Mouse (Mus musculus) hindlimb bud, embryonic 11.5 days (tissue): Measurements from ENCODE around the gene Lrrc56.

Source experiments
- DNase-seq: peaks from one replicate; pipeline ENCODE4 v3.0.0-alpha.2; 2012; ENCODE audit warnings: low read depth, low spot score; ENCODE audit errors: extremely low spot score

Lrrc56 gene

DNA sequence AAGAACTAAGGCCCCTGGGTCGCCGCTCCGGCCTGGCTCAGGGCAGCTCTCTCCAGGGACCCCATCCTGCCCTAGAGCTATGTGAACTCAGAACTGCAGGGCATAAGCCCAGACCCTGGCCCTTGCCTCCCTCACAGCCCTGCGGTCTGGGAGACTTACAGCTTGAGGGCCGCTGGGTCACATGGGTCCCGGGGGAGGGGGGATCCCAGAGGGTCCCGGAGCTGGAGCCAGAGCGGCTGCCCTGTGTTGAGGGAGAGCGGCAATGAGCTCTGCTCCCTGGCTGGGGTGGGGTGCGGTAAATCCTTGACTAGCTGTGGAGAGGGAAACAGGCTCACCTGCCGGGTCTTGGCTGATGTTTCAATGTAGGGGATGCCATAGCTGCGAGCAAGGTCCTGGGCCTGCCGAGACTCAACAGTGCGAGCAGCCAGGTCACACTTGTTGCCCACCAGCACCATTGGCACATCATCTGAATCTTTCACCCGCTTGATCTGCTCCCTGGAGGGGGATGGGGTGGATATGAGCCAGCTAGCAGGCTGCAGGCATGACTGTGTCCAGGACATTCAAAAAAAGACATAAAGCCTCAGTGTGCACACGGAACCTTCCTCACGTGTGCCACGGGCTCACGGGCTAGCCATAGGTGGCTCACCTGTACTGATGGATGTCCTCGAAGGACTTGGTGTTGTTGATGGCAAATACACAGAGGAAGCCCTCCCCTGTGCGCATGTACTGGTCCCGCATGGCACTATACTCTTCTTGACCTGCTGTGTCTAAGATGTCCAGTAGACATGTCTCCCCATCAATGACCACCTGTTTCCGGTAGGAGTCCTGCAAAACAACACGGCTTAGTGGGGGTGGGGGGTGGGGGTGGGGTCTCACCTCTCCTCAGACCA is 1.9 kb upstream of the Lrrc56 start:
- no peak for DNase-seq

DNA sequence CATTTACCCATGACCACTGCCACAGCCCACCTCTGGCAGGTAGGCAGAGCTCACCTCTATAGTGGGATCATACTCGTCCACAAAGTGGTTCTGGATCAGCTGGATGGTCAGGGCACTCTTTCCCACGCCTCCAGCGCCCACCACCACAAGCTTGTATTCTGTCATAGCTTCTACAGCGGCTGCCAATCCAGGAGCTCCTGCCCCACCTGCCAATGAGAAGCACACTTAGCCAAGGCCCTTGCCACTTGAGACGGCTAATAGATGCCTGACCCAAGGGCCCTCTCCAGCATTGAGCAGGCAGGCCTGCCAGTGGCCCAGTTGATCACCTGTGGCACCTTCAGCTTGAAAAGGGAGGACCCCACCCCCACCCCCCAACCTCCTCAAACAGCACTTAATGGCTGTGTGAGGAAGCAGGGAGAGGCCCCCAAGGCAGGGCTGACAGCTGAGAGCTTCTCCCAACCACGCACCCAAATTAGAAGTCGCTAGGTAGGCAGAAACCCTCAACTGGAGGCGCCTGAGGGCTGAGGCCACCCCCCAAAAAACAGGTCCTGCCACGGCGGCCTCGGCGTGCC is 1.1 kb upstream of the Lrrc56 start:
- DNase-seq = no peak

DNA sequence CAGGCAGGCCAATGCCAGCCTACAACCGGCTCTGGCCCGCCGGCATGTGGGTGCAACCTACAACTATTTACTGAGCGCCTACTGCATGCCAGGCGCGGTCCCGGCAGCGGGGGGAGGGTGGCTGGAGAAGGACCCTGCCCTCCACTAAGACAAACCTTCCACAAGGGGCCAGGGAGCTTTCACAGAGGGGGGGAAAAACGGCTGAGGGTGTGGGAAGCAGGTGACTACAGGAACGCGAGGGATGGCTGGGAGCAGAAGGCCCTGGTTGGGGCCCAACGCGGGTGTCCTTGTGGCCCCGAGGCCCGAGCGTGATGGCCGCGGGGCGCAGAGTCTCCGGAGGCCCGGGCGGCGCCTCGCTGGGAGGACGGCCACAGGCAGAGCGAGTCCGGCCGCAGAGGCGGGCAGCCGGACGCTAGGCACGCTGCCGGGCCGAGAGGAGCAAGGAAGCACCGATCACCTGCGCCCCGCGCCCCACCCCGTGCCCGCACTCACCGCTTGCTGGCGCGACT is 555 bp upstream of the Lrrc56 start:
- DNase-seq = no peak

DNA sequence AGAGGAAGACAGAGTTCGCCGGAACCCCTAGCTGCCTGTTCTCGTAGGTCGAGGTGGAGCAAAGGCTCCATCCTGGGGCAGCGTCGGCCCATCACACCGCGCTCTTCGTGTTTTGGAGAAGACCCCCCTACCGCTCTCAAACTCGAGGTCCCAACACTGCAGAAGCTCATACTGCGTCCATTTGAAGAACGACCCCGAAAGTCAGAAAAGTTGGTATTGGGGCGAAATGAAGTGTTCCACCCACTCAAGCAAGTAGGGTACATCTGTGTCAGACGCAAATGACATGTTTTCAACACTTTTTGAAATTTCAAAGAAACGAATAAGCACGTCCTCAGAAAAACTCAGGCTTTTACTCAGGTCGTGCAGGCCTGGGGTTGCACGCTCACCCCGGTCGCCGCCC is 452 bp downstream of the Lrrc56 start:
- no peak for DNase-seq

DNA sequence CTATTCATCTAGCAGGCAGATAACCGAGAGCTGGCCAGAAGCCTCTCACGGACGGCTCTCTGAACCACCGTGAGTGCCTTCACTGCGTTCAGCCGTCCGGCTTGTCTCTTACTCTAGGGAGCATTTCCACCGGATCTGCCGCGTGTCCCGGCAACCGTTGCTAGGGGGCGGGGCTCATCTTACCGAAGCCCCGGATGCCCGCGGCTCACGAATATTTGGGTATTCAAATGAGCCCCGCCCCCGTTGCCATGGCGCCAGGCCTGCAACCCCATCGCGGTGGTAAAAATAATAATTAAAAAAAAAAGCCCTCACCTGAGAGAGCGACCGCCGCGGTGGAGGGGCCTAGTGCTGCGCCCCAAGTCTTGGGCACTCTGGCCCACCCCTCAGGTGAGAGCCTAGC is 873 bp downstream of the Lrrc56 start:
- no peak for DNase-seq

DNA sequence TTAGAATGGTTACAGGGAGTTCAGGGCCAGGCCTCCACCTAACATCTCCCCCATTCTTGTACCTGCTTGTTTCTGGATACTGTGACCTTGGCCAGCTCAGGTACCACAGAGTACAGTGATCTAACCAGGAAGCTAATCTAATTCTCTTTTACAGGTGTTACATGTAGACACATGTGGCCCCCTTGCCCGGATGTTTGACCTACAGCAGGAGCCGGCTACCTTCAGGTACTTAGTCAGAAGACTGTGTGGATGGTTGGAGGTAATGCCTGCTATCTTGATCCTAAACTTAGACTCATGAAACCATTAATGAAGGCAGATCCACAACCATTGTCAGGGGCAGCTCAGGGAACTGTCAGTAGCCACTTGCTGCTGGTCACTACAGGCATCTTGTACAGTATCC is 1.8 kb downstream of the Lrrc56 start:
- DNase-seq = no peak

DNA sequence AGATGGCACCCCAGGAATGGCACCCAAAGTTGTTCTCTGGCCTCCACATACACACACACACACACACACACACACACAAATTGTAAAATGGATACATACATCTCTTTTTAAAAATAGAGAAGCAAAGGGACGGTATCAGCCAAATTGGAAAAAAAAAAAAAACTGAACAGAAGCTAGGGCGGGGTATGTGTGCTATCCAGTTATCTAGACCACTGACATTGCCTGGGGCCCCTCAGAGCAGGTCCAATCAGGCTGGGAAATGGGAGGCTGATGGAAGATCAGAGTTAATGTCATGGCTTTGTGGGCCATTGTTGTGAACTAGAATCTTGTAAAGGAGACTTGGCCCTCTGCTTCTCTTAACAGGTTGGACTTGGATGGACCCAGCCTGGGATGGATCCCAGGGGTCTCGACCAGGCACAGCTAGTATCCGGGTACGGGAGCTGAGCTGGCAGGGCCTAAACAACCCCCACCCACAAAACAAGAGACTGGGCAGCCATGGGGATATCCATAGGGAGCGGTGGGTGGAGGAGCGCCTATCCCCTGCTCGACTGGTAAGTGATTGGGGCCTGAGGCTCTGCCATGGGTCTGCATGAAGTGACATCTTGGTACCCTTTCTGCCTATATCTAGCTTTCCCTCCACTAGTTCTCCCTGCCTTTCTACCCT is 2.8 kb downstream of the Lrrc56 start:
- DNase-seq = no peak

DNA sequence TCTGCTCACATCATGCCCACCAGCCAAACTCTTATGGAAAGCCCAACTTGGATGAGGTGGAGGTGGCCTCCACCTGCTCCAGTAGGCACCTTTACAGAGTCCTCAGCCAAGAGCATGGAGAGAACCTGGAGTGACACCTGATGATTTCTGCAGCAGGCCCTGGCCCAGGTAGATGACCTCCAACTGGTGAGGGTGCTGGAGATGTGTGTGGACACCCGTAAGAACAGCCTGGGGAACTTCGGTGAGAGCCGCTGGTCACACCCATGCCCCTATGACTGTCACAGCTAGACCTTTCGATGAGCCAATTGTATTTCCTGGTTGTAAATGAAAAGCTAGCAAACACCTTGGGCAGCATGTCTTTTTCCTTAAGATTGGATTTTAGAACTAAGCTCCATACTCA is 4.2 kb downstream of the Lrrc56 start:
- DNase-seq = no peak

DNA sequence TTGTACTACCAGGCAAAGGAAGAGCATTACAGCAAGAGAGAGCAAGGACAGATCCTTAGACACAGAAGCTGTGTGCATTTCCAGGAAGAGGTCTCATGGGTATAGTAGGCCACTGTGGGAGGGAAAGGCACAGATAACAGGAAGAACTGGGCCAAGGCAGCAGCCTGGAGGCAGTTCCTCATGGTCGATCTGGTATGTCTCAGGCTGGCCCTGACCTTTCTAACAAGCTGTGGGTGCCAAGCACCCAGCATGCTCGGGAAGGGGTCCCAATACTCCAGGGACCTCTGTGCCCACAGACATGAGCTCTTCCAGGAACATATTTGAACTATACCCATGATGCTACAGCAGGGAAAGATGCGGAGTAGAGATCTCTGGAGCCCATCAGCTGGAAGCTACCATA is 10.6 kb downstream of the Lrrc56 start:
- no peak for DNase-seq

DNA sequence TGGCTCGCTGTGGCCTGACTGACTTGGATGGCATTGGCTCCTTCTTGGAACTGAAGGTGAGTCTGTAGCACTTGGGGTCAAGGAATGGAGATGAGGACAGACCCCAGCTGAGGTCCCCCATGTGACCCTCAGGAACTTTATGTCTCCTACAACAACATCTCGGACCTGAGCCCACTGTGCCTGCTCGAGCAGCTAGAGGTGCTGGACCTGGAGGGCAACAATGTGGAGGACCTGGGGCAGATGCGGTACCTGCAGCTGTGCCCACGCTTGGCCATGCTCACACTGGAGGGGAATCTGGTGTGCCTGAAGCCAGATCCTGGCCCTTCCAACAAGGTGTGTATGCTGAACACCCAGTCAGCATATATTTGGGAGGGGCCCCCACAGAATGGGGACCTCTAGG is 11.5 kb downstream of the Lrrc56 start:
- no peak for DNase-seq

DNA sequence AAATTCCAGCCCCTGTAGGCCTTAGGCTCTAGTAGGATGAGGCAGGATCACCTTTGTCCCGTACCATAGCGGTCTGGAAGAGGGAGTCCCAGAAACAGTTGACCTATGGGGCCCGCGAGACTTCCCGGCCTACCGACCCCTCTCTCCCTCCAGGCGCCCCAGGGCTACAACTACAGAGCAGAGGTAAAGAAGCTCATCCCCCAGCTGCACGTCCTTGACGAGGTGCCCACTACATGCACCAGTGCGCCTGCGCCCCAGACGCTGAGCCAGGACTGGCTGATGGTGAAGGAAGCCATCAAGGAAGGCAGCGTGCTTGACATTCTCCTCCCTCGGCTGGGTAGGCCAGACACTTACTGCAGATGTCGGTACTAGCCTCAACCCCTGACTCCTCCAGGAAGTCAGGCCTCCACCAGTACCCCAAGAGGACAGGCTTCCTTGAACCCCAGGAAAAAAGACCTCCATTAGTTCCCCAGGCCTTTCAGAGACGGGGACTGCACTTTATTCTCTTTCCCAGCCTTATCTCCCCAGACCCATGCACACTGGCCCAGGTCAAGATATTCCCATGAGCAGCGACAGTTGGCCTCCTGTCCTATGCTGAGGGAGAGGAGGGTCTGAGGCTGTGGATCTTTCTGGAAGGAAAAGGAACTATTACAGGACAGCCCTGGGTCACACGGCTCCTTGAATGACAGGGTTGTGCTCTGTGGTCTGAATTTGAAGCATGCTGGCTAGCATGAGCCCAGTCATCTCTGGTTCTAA is 12.4 kb downstream of the Lrrc56 start:
- DNase-seq = no peak

DNA sequence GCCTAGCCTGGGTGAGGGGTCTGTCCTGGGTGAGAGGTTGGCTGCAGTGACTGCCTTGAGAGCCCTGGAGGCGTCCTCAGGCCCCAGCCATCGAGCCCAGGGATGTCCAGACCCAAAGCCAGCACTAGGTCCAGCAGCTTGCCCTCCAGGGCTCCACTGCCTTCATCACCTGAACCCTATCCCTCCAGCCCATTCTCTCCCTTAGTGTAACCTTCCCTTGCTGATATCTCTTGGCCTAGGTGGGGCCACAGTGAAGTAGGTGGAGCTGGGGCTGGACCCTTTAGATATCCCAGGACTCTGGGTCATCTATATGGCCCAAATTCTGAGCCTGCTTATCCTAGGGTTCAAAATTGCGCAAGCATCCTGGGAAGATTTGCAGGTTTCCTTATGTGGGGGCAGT is 15.6 kb downstream of the Lrrc56 start:
- no peak for DNase-seq

DNA sequence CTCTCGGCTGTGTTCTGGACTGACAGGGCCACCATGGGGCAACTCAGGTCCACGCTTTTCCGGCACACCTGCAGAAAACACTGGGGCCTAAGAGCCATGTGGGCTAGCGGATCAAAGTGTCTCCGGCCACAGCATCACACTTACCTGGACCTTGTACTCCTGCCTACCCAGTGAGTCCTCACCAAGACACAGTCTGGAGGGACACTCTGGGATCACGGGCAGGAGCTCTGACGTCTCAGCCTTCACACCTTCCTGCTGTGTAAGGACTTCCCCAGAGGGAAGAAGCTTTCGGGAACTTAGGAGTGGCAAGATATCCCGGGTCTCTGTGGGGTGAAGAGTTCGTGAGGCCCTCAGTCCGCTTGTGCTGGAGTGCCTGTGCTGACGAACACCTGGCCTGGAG is 16.2 kb downstream of the Lrrc56 start:
- no peak for DNase-seq

DNA sequence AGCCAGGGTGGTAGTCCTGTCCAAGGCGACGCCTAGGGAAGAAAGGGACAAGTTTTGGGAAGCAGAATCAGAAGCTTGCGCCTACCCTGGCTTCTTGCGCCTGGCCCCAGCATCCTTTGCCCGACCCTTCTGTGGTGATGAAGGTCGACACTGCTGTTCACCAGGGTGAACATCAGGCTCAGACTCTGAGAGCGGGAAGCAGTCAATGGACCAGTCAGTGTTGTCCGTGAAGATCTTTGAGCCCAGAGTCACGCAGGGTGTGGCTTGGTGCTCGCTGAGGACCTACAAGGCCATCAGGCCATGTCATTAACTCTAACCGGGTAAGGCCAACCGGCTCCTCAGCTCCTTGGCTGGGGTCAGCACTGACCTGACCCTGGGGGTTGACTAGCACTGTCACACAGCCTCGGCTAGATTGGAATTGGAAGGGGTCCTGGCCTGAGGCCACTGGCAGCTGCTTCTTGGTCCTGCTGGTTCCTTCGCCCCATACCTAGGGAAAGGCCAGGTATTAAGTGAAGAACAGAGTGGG is 16.7 kb downstream of the Lrrc56 start:
- no peak for DNase-seq

DNA sequence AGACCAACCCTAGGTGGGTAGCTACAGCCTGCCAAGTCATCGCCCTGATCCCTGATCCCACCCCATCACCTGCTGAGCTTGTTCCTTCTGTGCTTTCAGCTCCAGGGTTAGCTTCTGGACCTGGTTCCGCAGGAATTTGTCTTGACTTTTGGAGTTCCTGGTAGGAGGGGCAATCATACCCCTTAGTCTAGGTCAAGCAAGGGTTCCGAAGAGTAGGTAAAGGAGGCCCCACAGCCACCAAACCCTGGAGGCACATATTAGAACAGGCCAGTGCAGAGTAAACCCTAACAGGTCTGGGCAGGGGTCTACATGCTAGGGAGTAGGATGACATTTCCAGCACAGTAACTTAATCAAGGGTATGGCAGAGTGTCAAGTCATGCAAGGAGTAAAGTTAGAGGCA is 19.2 kb downstream of the Lrrc56 start:
- no peak for DNase-seq

DNA sequence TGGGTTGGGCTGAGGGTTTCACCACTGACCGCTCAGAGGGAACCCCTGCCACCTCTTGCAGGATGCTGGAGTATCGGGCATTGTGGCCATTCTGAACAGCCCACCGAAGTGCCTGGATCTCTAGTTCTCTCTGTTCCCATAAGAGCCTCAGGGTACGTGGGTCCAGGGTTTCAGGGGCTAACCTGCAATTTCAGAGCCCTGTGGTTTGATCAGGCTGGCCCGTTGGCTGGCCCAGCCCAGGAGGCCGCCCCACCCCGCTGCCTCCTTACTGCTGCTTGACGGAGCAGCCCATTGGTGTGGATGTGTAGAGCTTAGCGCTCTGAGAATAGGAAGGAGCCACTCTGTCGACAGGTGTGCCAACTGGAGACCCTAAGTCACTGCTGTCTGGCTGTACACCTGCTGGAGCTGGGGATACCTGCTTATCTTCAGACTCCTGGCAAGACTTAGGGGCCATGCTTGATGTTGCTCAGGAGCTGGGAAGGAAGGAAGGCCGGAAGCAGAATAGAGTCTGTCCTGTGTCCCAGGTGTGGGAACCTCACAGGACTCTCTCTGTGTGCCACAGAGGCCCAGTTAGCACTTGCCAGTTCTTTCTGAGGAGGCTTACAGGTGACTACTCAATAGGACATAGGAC is 19.8 kb downstream of the Lrrc56 start, which contains the start of gene Lmntd2:
Lmntd2 (minus strand) TSS at position 476 of the 631 bp plus-strand sequence.
- no peak for DNase-seq

DNA sequence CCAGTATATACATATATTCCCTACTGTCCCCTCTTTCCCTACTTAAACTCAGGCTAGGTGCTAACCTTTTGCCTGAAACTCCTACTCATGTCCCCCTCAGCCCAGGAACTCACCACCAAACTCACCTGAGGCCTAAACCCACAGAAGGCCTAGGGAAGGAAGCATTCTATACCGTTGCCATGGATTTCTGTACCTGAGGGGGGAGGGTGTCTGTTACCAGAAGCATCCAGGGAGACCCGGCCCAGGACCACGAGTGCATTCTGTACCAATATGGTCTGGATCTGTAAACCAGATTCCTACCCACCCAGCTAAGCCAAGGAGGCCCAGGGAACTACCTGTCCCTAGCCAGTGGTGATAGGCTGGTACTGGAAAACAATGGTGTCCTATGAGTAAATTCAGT is 20.4 kb downstream of the Lrrc56 start:
- no peak for DNase-seq

DNA sequence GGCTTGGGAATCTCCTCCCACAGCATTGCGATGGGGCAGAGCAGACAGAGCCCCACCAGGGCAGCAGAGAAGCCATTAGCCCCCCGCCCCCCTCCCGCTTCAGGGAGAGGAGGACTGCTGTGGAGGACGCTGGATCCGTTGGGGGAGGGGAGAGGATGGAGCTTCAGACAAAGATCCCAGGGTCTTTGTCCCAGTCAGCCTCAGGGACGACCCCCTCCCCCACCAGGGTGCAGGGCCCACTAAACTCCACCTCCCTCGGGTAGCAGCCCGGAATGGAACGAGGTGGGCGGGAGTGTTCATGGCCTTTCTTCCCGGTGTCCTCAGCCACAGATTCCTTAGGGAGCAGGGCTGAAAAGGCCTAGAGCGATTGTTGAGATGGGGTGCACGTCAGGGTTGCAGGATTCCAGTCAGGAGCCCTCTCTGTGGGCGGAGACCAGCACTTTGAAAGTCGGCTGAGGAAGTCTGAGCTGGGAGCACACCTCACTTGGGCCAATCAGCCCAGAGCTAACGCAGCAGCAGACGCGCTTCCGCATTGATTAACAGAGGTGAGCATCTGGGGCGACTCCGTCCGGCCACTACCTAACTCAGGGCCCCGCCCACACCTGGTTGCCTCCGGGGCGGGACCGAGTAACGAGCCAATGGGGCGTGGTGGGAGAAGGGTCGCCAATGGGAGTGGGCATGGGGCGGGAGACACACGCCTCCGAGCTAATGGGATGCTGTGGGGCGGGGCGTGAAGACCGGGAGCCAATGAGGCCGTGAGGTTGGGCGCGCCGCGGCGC is 21.3 kb downstream of the Lrrc56 start, which contains the start of gene Rassf7:
Rassf7 (plus strand) TSS at position 760 of the 779 bp plus-strand sequence.
- peak; percentile 75 for DNase-seq

DNA sequence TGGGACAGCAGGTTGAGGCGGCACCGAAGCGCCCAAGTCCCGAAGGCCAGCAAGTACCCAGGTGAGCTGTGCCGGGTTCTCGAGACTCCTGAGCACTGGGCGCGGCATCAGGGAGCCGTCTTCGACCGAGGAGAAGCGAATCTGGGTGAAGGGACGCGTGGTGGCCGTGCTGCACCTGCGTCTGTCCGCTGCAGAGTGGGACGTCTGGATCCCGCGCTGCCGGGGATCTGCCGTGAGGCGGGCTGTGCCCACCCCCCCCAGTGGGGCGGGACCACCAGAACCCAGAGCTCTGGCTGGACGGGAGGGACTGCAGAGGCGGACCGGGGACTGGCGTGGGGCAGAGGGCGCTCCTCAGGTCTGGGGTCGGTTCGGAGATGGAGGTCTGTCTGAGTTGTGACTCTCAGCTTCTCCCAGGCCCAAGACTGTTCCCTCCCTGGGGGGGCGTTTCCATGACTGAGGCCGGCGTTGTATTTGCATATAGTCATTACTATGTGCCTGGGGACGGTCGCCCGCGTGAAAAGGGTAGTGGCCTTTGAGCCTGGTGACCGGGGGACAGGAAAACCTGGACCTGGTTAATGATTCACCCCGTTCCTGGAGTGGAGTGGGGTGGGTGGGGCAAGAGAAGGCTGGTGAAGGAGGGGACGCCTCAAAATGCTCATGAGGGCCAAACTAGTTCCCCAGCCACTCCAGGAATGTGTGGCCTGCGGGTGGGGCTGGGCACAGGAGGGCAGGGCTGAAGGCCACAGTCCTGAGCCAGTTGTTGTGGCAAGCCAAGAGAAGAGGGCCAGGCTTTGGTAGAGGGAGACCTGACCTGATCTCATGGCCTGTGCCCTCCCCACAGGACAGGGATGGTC is 22.1 kb downstream of the Lrrc56 start:
- no peak for DNase-seq
